ENCODE assay signal across 9 mouse cellular contexts in the genomic region with DNA sequence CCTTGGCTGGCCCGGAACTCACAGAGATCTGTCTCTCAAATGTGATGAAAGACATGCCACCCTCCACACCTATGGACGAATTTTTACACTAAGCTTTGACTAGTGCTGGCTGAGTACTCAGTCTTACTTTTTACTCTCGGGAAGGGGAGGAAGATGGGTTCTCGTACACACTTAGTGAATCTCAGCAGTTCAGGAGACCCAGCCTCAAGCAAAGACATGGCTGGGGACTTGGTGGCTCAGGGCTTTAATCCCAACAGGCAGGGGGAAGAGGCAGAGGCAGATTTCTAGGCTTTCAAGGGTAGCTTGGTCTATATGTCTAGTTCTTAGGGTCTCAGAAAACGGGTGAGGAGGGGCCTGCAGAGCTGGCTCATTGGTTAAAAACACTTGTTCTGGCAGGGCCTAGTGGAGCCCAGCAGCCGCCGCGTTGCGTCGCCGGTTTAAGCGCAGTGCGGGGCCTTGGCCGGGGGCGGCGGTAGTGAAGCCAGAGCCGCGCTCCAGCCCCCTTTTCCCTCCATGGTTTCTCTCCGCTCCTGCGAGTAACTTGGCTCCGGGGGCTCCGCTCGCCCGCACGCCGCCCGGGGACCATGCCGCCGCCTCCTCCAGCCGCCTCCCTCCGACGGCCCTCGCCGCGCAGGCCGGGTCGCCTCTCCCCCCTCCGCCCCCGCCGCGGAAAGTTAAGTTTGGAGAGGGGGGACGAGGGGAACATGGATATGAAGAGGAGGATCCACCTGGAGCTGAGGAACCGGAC. TPM values are rescaled to one million over a fixed set of nuclear protein-coding genes. Genes with fewer than 3 reads are reported as not detected.
DNase-seq lines count a peak whose midpoint lies in the region; ATAC-seq lines count a peak whose summit lies in the region.
"Had no signal": no experiment of that assay in that cellular context is flagged by ENCODE, and none has a peak within 500 bp of the region (broad histone marks: within the 10 kb centered on the region; RNA-seq: fewer than 3 reads in every experiment).

No protein-coding gene starts in this region.

- 8% methylated on average over 43 of the region's 43 CpGs for WGBS in forebrain, embryonic 10.5 days

- 0 out of 2 replicates have a peak, but pooled peaks cover 5% of the 10 kb centered on the region for H3K4me1 ChIP-seq in forebrain, embryonic 10.5 days

- no peaks in the 10 kb centered on the region for H3K36me3 ChIP-seq in forebrain, embryonic 10.5 days (replicated peaks)

- intact Hi-C loops in heart, postnatal 10 days (cut with DNase I), result no loop called here

- H3K4me3 ChIP-seq in forebrain, embryonic 10.5 days, result peak overlapping the region; percentile 48

- no peak for ATAC-seq in monocyte, adult 5-6 weeks (replicated peaks; ENCODE audit: insufficient number of reproducible peaks, low FRiP score, low TSS enrichment, poor library complexity, severe bottlenecking)

- H3K27me3 ChIP-seq in forebrain, embryonic 10.5 days (ENCODE audit: poor library complexity, severe bottlenecking), result peaks cover 5% of the 10 kb centered on the region

- peak overlapping the region; percentile 75 for H3K27ac ChIP-seq in forebrain, embryonic 10.5 days

- H3K9me3 ChIP-seq in forebrain, embryonic 10.5 days, result peaks cover 4% of the 10 kb centered on the region; the same call in 1 of the 2 replicates

- peak; percentile 52 to 57 for DNase-seq in right cerebral cortex, postnatal 10 days (ENCODE audit: low spot score in 2 of 2)
- no peak for DNase-seq in right cerebral cortex, postnatal 36 days (ENCODE audit: low spot score in 2 of 2)
- peak; percentile 69 for DNase-seq in forebrain, embryonic 10.5 days (ENCODE audit: extremely low spot score, low spot score)
- DNase-seq in heart, postnatal 10 days, result peak; percentile 54 to 61
- peak; percentile 70 to 78 for DNase-seq in kidney, postnatal 4 days
- peak; percentile 51 to 55 for DNase-seq in lung, postnatal 4 days
- DNase-seq in right cerebral cortex, postnatal 14 days, result peak; percentile 44

RNA-seq across cellular contexts. Expression of a gene that starts 5.1 kb away (rescaled TPM):
- not detected in 2 replicates for polyA plus RNA-seq in forebrain, embryonic 10.5 days (2016; fragmentation: Nextera tagmentation; extraction: Ambion mirVana)
- total RNA-seq in heart, postnatal 10 days (2021), result not detected
- total RNA-seq in monocyte, adult 5-6 weeks (2017), result not detected in 3 replicates
- total RNA-seq: left cerebral cortex, postnatal 10 days had no signal

RNA-seq across cellular contexts. Expression of a gene that starts 23.1 kb away (rescaled TPM):
- 16.4 and 17.2 TPM in 2 replicates for polyA plus RNA-seq in forebrain, embryonic 10.5 days (2016; fragmentation: Nextera tagmentation; extraction: Ambion mirVana)
- total RNA-seq in heart, postnatal 10 days (2021), result 1 to 10 TPM; 9.4 to 9.7 TPM
- 28.4 to 41.2 TPM (median 40.7 TPM) in 3 replicates for total RNA-seq in monocyte, adult 5-6 weeks (2017)

RNA-seq across cellular contexts. Expression of a gene that starts 39.6 kb away (rescaled TPM):
- 0.12 TPM in 1 of 2 replicates, not detected in the other for polyA plus RNA-seq in forebrain, embryonic 10.5 days (2016; fragmentation: Nextera tagmentation; extraction: Ambion mirVana)
- total RNA-seq in heart, postnatal 10 days (2021), result under 1 TPM in 1 of 2 experiments, not detected in 1; 0.14 TPM
- not detected in 3 replicates for total RNA-seq in monocyte, adult 5-6 weeks (2017)

Comparison
In these comparisons a context has a peak if more than half of its experiments do, and no peak if none do; other contexts are left out.
1. DNase-seq: peak in right cerebral cortex, postnatal 10 days (2 of 2), forebrain, embryonic 10.5 days (single experiment), heart, postnatal 10 days (2 of 2), kidney, postnatal 4 days (2 of 2), lung, postnatal 4 days (2 of 2) and right cerebral cortex, postnatal 14 days (single experiment); none in right cerebral cortex, postnatal 36 days (0 of 2).